Mouse (Mus musculus) embryonic facial prominence, embryonic 11.5 days (tissue): ENCODE results near the gene Pax2. TPM values are rescaled to one million over a fixed set of nuclear protein-coding genes. Genes with fewer than 3 reads are reported as not detected.

ENCODE experiments used
- ATAC-seq: fragments of 200-750 bp; cut with Nextera tagmentation; replicated peaks from 2 replicates; pipeline ENCODE4 v1.8.0; 2017; ENCODE audit warnings: low read depth; ENCODE audit not compliant: insufficient number of reproducible peaks, low FRiP score, low TSS enrichment
- DNase-seq: peaks from one replicate; pipeline ENCODE4 v3.0.0-alpha.2; 2015; ENCODE audit warnings: low spot score
- H3K27ac ChIP-seq: fragments of 300-500 bp; sonication (generic); replicated peaks from 2 replicates; pipeline ENCODE4 v1.5.1; 2014; ENCODE audit warnings: mild to moderate bottlenecking, low read depth, low read length, control low read depth
- H3K27me3 ChIP-seq: fragments of 300-500 bp; sonication (generic); 2 replicates; pipeline ENCODE4 v1.6.1; 2014; ENCODE audit warnings: mild to moderate bottlenecking, low read length, moderate library complexity, mixed read lengths; ENCODE audit not compliant: control insufficient read depth, insufficient read depth
- H3K36me3 ChIP-seq: fragments of 300-500 bp; sonication (generic); replicated peaks from 2 replicates; pipeline ENCODE4 v1.6.1; 2014; ENCODE audit warnings: low read depth, mild to moderate bottlenecking, low read length, moderate library complexity, mixed read lengths; ENCODE audit not compliant: control insufficient read depth, insufficient read depth
- H3K4me1 ChIP-seq: fragments of 300-500 bp; sonication (generic); 2 replicates; pipeline ENCODE4 v1.6.1; 2014; ENCODE audit warnings: low read length, mixed read lengths; ENCODE audit not compliant: control insufficient read depth, insufficient read depth
- H3K4me2 ChIP-seq: fragments of 300-500 bp; sonication (generic); 2 replicates; pipeline ENCODE4 v1.6.1; 2014; ENCODE audit warnings: low read depth, mild to moderate bottlenecking, control low read depth, low read length, moderate library complexity
- H3K4me3 ChIP-seq: fragments of 300-500 bp; sonication (generic); 2 replicates; pipeline ENCODE4 v1.5.1; 2014; ENCODE audit warnings: low read depth, low read length, control low read depth
- H3K9ac ChIP-seq: fragments of 300-500 bp; sonication (generic); replicated peaks from 2 replicates; pipeline ENCODE4 v1.6.1; 2014; ENCODE audit warnings: mild to moderate bottlenecking, control low read depth, low read length
- H3K9me3 ChIP-seq: fragments of 300-500 bp; sonication (generic); replicated peaks from 2 replicates; pipeline ENCODE4 v1.6.1; 2016; ENCODE audit warnings: mild to moderate bottlenecking, low read length, inconsistent platforms, mixed read lengths; ENCODE audit not compliant: control insufficient read depth
- WGBS: fragments of 180-500 bp; shearing (Covaris S2); extraction: QIAGEN DNeasy Blood & Tissue Kit; methylation state at CpG from one replicate; pipeline ENCODE4 v1.1.7; 2014; 5-methylcytosine and 5-hydroxymethylcytosine counted together
- polyA plus RNA-seq: library from polyadenylated mRNA; unstranded; fragments of >200 nt; fragmentation: Nextera tagmentation; extraction: Ambion mirVana; gene quantifications from 2 replicates; pipeline ENCODE4 v1.2.1, GENCODE M21; 2014

Pax2 gene
- polyA plus RNA-seq, 1 experiment from 2014 or later, result 0.90 TPM

DNA sequence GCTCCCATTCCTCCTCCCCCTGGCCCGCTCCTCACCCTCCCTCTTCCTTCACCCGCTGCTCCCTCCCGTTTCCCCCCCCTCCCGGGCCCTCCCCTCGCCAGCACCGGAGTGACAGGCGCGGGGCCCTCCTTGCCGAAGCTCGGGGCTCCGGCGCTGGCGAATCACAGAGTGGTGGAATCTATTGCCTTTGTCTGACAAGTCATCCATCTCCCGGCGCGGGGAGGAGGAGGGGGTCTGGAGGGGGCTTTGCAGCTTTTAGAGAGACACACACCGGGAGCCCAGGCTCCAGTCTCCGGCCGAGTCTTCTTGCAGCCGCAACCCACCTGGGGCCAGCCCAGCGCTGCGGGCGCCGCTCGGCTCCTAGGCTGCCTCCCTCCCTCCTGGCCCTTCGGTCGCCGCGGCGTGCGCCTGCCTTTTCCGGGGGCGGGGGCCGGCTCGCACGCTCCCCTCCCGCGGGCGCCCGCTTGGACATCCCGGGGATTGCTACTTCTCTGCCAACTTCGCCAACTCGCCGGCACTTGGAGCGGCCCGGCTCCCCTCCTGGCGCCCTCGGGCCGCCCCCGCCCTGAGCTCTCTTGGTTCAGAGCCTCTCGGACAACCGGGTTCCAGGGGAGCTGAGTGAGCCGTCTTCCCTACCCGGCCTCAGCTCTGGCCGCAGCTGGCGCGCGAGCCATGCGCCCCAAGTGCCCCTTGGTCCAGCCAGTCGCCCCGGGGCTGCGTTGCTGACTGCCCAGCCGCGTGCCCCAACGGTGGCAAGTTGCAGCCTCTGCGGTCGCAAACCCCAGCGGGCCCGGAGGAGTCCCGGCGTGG, 781 bp downstream of the Pax2 start:
- no peak overlapping the region for H3K27ac ChIP-seq
- H3K4me1 ChIP-seq, result peaks cover 9% of the 10 kb centered on the region
- no peaks in the 10 kb centered on the region for H3K9me3 ChIP-seq
- peak overlapping the region; percentile 39 for H3K9ac ChIP-seq
- ATAC-seq, result peak; percentile 54
- peak overlapping the region; percentile 55 for H3K4me2 ChIP-seq
- peaks cover 74% of the 10 kb centered on the region for H3K27me3 ChIP-seq
- H3K36me3 ChIP-seq, result no peaks in the 10 kb centered on the region
- DNase-seq, result no peak
- under 1% methylated on average over 62 of the region's 71 CpGs for WGBS
- H3K4me3 ChIP-seq, result peak overlapping the region; percentile 31

DNA sequence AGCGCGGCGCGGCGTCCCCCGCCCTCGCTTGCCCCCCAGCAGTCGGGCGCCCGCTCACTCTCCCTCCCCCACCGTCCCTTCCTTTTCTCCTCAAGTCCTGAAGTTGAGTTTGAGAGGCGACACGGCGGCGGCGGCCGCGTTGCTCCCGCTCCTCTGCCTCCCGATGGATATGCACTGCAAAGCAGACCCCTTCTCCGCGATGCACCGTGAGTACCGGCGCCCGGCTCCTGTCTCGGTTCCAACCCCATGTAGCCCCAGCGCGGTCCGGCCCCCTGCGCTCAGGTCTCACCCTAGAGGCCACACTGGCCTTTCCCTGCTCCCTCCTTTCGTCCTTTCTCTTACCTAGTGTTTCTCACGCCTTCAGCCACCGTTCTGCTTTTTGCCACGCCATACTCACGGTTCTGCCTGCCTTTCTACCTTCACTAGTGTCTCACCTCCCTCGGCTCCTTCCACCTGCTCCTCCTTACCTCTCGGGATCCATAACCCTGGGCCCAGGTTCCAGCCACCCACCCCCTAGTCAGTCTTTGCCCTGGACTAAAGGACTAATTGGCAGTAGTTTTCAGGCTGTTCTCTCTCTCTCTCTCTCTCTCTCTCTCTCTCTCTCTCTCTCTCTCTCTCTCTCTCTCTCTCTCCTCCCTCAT, 1.5 kb downstream of the Pax2 start:
- no peak overlapping the region for H3K27ac ChIP-seq
- no peak for DNase-seq
- 2% methylated on average over 38 of the region's 38 CpGs for WGBS
- peaks cover 74% of the 10 kb centered on the region for H3K27me3 ChIP-seq
- no peaks in the 10 kb centered on the region for H3K36me3 ChIP-seq
- H3K9ac ChIP-seq, result peak overlapping the region; percentile 39
- ATAC-seq, result no peak
- H3K9me3 ChIP-seq, result no peaks in the 10 kb centered on the region
- peak overlapping the region; percentile 31 for H3K4me3 ChIP-seq
- H3K4me1 ChIP-seq, result peaks cover 9% of the 10 kb centered on the region
- H3K4me2 ChIP-seq, result peak overlapping the region; percentile 55

DNA sequence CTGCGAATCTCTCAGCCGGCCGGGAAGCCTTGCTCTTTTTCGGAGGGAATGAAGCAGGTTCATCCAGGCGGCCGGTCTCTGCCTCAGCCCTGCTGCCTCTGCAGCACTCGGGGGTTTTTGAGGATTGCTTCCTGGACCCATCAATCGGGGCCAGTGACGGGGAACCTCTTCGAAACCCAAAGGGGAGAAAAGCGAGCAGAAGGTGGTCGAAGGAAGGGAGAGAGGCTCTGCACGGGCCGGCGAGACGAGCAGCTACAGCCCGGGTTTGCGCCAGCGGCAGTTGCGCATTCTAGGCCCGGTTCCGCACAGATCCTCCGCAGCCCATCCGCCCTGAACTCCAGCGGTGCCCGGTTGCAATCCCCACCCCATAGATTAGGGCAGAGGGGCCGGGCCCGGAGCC, 3.0 kb downstream of the Pax2 start:
- DNase-seq (no peak), ATAC-seq (no peak)
- Histone ChIP-seq H3K9ac (peak overlapping the region; percentile 15), H3K9me3 (no peaks in the 10 kb centered on the region), H3K4me2 (no peak overlapping the region), H3K4me1 (peaks cover 9% of the 10 kb centered on the region), H3K36me3 (no peaks in the 10 kb centered on the region), H3K4me3 (peak overlapping the region; percentile 7; the same call in 1 of the 2 replicates), H3K27me3 (peaks cover 72% of the 10 kb centered on the region), H3K27ac (no peak overlapping the region)
- whole genome bisulfite sequencing, result 2% methylated on average over 28 of the region's 28 CpGs

- H3K27me3 ChIP-seq, result peaks cover 72% of the 10 kb centered on the region
- WGBS, result under 1% methylated on average over 37 of the region's 37 CpGs
- H3K9ac ChIP-seq, result peak overlapping the region; percentile 20; the same call in 1 of the 2 replicates
- H3K9me3 ChIP-seq, result no peaks in the 10 kb centered on the region
- H3K4me1 ChIP-seq, result peaks cover 9% of the 10 kb centered on the region
- peak overlapping the region; percentile 12; the same call in 1 of the 2 replicates for H3K4me3 ChIP-seq
- DNase-seq (no peak), ATAC-seq (no peak)
- no peak overlapping the region for H3K27ac ChIP-seq
- no peaks in the 10 kb centered on the region for H3K36me3 ChIP-seq
- H3K4me2 ChIP-seq, result 0 out of 2 replicates have a peak overlapping the region, but pooled peaks have one; percentile 10
Observed at GRCm38 (mm10) chr19:44759531-44760118, 3.8 kb downstream of the Pax2 start.

- Histone ChIP-seq H3K36me3 (no peaks in the 10 kb centered on the region), H3K4me2 (no peak overlapping the region), H3K27me3 (peaks cover 63% of the 10 kb centered on the region), H3K27ac (no peak overlapping the region), H3K4me1 (peaks cover 6% of the 10 kb centered on the region), H3K9me3 (no peaks in the 10 kb centered on the region), H3K9ac (no peak overlapping the region), H3K4me3 (no peak overlapping the region)
- DNase-seq (no peak), ATAC-seq (no peak)
- 3% methylated on average over 39 of the region's 39 CpGs for WGBS
Observed at GRCm38 (mm10) chr19:44760259-44761131, 4.7 kb downstream of the Pax2 start.

- H3K27me3 ChIP-seq, result peaks cover 47% of the 10 kb centered on the region
- WGBS, result 55% methylated on average over 7 of the region's 7 CpGs
- H3K9ac ChIP-seq, result no peak overlapping the region
- no peaks in the 10 kb centered on the region; the same call in 1 of the 2 replicates for H3K4me1 ChIP-seq
- no peak overlapping the region for H3K4me2 ChIP-seq
- no peaks in the 10 kb centered on the region for H3K36me3 ChIP-seq
- DNase-seq (no peak), ATAC-seq (no peak)
- H3K9me3 ChIP-seq, result no peaks in the 10 kb centered on the region
- H3K4me3 ChIP-seq, result no peak overlapping the region
- no peak overlapping the region for H3K27ac ChIP-seq
Observed at GRCm38 (mm10) chr19:44762121-44762621, 6.3 kb downstream of the Pax2 start.

- no peak for DNase-seq
- no peaks in the 10 kb centered on the region for H3K4me1 ChIP-seq
- WGBS, result 63% methylated on average over 6 of the region's 6 CpGs
Observed at GRCm38 (mm10) chr19:44770268-44771050, 14.6 kb downstream of the Pax2 start.

More at GRCm38 (mm10) chr19:44770268-44771050, 14.6 kb downstream of the Pax2 start:
- no peak for ATAC-seq
- H3K9me3 ChIP-seq, result no peaks in the 10 kb centered on the region
- no peak overlapping the region for H3K4me2 ChIP-seq
- no peaks in the 10 kb centered on the region for H3K36me3 ChIP-seq
- no peak overlapping the region for H3K9ac ChIP-seq
- H3K4me3 ChIP-seq, result no peak overlapping the region
- no peaks in the 10 kb centered on the region for H3K27me3 ChIP-seq
- no peak overlapping the region for H3K27ac ChIP-seq
